Mouse (Mus musculus): ENCODE measurements at regions not wholly inside any gene's neighbourhood (a gene's known extent, or its start where the extent isn't known, plus 50 kb on each side); places are given as distances from the start of the nearest gene placed in this dataset.

DNA sequence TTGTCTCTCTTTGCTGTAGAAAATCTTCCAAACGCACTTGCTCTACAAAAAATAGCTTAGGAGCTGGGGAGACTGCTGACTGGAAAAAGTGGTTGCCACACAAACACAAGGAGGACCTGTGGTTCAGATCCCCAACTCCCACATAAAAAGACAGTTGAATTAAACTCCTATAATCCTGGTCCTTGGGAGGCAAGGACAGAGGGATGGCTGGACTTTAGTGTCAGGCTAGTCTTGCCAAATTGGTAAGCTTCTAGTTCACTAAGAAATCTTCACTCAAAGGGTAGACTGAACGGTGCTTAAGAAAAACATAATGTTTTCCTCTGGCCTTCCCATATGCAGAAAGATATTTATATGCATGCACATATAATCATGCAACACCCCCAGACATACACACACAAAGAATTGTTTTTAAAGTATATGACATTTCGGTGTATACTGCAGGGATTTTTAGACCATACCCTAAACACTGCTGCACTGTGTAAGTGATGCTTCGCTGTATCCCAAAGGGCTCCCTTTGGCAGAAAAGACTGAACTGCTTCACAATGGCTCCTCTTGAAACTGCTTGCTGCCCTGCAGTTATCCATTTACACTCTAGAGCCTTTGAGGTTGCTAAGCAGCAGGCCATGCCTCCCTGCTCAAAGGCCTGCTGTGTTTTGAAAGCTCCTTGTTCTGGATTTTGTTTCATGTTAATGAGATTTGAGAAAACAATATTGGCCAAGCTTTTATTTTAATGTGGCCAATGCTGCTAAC, 1299.3 kb downstream of the Zfp704 start:
- no peaks in the 10 kb centered on the region for H3K27me3 ChIP-seq
- no peak overlapping the region for H3K4me3 ChIP-seq (replicated peaks)
- no peak overlapping the region for H3K4me2 ChIP-seq
- no peaks in the 10 kb centered on the region for H3K9me3 ChIP-seq (replicated peaks)
- H3K36me3 ChIP-seq = no peaks in the 10 kb centered on the region
- H3K9ac ChIP-seq = no peak overlapping the region
- 64% methylated on average over 4 of the region's 4 CpGs for WGBS
- H3K4me1 ChIP-seq = 0 out of 2 replicates have a peak, but pooled peaks cover 2% of the 10 kb centered on the region
- no peak overlapping the region for H3K27ac ChIP-seq
- ATAC-seq (replicated peaks; ENCODE audit: low FRiP score) = peak; percentile 79; the same call in 1 of the 2 replicates

DNA sequence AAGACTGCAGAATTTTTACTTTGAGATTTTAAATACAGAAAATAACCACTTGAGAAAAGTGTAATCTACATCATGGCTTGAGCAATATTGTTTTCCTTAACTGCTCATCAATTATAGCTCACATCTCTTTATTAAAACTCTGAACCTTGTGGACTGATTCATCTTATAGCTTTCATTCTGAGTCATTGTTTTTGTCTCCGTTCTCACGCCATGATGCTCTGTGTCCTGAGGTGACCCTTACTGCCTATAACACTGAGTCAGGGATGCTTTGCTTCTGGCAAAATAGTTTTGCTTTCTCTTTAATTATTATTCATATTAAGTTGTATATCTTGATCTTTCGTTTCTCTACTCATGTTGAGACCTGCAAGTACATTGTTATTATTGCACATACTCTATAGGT, 1302.6 kb downstream of the Zfp704 start:
- Histone ChIP-seq H3K36me3 (no peaks in the 10 kb centered on the region), H3K4me3 (replicated peaks) (no peak overlapping the region), H3K4me1 (0 out of 2 replicates have a peak, but pooled peaks cover 2% of the 10 kb centered on the region), H3K27ac (no peak overlapping the region), H3K9me3 (replicated peaks) (no peaks in the 10 kb centered on the region), H3K27me3 (no peaks in the 10 kb centered on the region), H3K4me2 (no peak overlapping the region), H3K9ac (no peak overlapping the region)
- no peak for ATAC-seq (replicated peaks; ENCODE audit: low FRiP score)
- WGBS = 79% methylated on average over 3 of the region's 3 CpGs

DNA sequence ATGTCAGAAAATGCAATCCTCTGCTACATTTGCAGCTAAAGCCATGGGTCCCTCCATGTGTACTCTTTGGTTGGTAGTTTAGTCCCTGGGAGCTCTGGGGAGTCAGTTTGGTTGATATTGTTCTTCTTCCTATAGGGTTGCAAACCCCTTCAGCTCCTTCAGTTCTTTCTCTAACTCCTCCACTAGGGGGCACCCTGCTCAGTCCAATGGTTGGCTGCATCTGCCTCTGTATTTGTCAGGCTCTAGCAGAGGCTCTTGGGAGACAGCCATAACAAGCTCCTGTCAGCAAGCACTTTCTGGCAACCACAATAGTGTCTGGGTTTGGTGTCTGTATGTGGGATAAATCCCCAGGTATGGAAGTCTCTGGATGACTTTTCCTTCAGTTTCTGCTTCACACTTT, 1305.1 kb downstream of the Zfp704 start:
- ATAC-seq (replicated peaks; ENCODE audit: low FRiP score) = no peak
- Histone ChIP-seq H3K9me3 (replicated peaks) (no peaks in the 10 kb centered on the region), H3K9ac (no peak overlapping the region), H3K4me2 (no peak overlapping the region), H3K27me3 (no peaks in the 10 kb centered on the region), H3K4me1 (no peaks in the 10 kb centered on the region), H3K36me3 (no peaks in the 10 kb centered on the region), H3K4me3 (replicated peaks) (no peak overlapping the region), H3K27ac (no peak overlapping the region)

DNA sequence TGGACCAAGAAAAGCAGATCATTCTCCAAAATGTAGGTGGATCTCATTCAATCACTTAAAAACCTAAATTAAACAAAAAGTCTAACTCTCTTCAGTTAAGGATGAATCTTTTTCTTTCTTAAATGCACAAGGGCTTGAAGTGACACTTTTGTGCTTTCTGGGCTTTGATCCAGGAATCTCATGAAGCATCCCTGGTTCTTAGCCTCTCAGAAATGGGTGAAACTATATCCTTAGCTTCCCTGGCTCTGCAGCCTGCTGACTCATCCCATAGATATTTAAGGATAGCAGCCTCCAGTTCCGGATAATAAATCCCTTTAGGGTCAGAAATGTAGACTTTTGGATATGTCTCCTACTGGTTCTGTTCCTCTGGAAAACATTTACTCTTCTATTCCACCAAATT, 1316.8 kb downstream of the Zfp704 start:
- Histone ChIP-seq H3K27ac (no peak overlapping the region), H3K9me3 (replicated peaks) (no peaks in the 10 kb centered on the region), H3K4me3 (replicated peaks) (no peak overlapping the region), H3K36me3 (no peaks in the 10 kb centered on the region), H3K4me1 (no peaks in the 10 kb centered on the region), H3K4me2 (no peak overlapping the region), H3K27me3 (no peaks in the 10 kb centered on the region), H3K9ac (no peak overlapping the region)
- 66% methylated on average over 1 of the region's 1 CpGs for WGBS
- ATAC-seq (replicated peaks; ENCODE audit: low FRiP score) = no peak

DNA sequence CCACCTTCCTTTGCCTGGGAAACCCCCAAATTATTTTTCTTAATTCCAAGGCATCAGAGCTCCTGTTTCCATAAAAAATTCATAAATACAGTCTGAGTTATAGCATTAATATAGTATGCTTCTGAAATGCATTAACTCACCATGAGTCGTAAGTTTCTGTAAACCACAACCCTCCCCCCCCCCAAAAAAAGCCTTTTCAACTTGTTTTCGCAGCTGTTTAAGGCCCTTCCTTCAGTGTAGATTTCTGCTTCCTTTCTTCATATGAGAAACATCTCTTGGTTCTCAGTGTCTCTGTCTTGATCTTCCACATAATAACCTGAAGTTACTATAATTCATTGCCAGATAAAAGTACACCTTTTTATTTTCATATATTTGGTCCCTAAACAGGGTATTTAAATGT, 1320.3 kb downstream of the Zfp704 start:
- no peak overlapping the region for H3K4me3 ChIP-seq (replicated peaks)
- no peaks in the 10 kb centered on the region for H3K4me1 ChIP-seq
- H3K4me2 ChIP-seq = no peak overlapping the region
- H3K9me3 ChIP-seq (replicated peaks) = no peaks in the 10 kb centered on the region
- no peaks in the 10 kb centered on the region for H3K36me3 ChIP-seq
- H3K9ac ChIP-seq = no peak overlapping the region
- no peaks in the 10 kb centered on the region for H3K27me3 ChIP-seq
- H3K27ac ChIP-seq = no peak overlapping the region
- no peak for ATAC-seq (replicated peaks; ENCODE audit: low FRiP score)
- WGBS = 91% methylated on average over 2 of the region's 2 CpGs

DNA sequence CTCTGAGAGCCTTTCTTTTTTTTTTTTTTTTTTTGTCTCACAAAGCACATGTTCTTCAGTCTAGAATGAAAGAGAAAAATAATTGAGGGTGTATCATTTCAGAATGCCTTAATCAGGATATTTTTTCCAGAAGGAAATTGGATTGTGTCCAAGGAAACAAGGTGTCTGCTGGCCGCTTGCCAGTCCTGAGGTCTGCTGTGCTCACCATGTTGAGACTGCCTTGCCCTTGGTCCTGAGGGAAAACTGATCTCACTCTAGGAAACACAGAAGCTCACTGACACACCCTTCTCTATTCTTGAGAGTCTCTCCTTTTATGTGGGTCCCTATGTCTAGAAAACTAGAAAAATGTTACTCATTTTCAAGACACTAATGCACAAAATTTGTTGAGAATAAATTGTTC, 1321.4 kb downstream of the Zfp704 start:
- no peak overlapping the region for H3K9ac ChIP-seq
- no peak overlapping the region for H3K4me2 ChIP-seq
- H3K27me3 ChIP-seq = no peaks in the 10 kb centered on the region
- H3K4me3 ChIP-seq (replicated peaks) = no peak overlapping the region
- no peak overlapping the region for H3K27ac ChIP-seq
- 61% methylated on average over 1 of the region's 1 CpGs for WGBS
- ATAC-seq (replicated peaks; ENCODE audit: low FRiP score) = no peak
- H3K4me1 ChIP-seq = no peaks in the 10 kb centered on the region
- H3K36me3 ChIP-seq = no peaks in the 10 kb centered on the region
- no peaks in the 10 kb centered on the region for H3K9me3 ChIP-seq (replicated peaks)

DNA sequence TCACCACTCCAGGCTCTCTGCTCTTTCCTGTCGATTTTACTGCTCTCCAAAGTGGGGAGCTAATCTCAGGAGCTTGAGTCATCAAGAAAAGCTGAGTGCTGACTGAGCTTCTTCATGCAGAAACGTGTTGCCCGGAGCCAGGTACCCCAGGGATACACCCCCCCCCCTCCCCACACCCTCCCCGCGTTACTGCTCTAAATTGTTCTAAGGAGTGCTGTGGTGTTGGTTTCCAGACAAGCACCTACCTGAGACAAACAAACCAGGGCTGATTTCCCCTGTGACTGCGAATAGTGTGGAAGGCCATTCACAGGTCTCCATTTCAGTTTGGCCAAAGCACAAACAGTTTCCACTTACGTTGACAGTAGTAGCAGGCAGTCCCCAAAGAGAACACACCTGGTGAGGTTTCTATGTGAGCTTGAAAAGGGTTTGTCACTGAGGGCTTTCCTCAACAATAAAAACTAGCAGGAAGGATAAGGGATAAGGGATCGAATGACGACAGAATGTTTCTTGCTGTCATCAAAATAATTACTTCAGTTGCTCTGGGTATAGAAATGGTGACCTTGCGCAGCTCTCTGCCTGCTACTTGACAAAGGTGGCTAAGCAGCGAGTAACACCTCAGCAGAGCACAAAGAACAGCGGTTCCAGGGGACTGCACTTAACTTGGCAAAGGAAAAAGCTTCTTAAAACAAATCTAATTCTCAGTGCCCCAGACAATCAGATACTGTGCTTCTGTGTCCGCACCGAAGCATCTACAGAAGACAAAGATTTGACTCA, 1325.0 kb downstream of the Zfp704 start:
- 67% methylated on average over 14 of the region's 14 CpGs for WGBS
- no peak for ATAC-seq (replicated peaks; ENCODE audit: low FRiP score)

DNA sequence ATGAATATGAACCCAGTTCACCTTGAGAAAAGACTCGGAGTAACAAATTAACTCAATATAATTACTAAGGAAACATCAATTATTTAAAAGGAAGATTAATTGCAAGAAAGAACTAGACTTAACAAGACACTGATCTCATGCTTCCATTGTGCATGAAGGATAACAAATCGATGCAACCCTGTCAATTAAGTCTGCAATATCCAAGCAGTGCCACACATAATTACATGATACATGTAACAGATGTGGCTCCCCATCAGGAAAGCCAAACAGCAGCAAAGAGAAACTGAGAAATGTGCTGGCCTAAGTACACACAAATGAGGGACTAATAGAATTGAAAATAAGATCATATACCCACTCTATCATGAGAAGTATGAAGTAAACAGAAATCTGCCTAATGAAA, 1327.5 kb downstream of the Zfp704 start:
- Histone ChIP-seq H3K27ac (no peak overlapping the region), H3K36me3 (no peaks in the 10 kb centered on the region), H3K27me3 (no peaks in the 10 kb centered on the region), H3K4me3 (replicated peaks) (no peak overlapping the region), H3K9me3 (replicated peaks) (no peaks in the 10 kb centered on the region), H3K4me2 (no peak overlapping the region), H3K4me1 (no peaks in the 10 kb centered on the region), H3K9ac (no peak overlapping the region)
- whole genome bisulfite sequencing = 84% methylated on average over 2 of the region's 2 CpGs
- ATAC-seq (replicated peaks; ENCODE audit: low FRiP score) = no peak

More for the DNA sequence above, 1325.0 kb downstream of the Zfp704 start:
- Histone ChIP-seq H3K4me2 (no peak overlapping the region), H3K36me3 (no peaks in the 10 kb centered on the region), H3K4me1 (no peaks in the 10 kb centered on the region), H3K4me3 (replicated peaks) (no peak overlapping the region), H3K27me3 (no peaks in the 10 kb centered on the region), H3K27ac (no peak overlapping the region), H3K9me3 (replicated peaks) (no peaks in the 10 kb centered on the region), H3K9ac (no peak overlapping the region)

DNA sequence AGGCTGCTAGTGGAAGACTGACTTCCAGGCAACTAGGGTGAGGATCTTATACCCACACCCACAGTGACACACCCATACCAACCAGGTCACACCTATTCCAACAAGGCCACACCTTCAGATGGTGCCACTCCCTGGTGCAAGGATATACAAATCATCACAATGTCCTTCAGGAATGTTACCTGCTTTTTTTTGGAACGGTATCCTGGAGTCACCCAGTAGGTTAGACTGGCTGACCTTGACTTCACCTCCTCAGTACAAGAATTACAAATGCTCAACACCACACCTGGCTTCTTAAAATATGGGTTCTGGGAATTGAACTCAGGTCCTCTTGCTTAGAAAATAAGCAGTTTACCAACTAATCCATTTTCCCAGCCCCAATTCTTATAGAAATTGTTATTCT, 1333.2 kb downstream of the Zfp704 start:
- no peaks in the 10 kb centered on the region for H3K4me1 ChIP-seq
- H3K9ac ChIP-seq = no peak overlapping the region
- WGBS = 76% methylated on average over 1 of the region's 1 CpGs
- H3K36me3 ChIP-seq = no peaks in the 10 kb centered on the region
- no peak for ATAC-seq (replicated peaks; ENCODE audit: low FRiP score)
- H3K9me3 ChIP-seq (replicated peaks) = no peaks in the 10 kb centered on the region
- no peak overlapping the region for H3K4me3 ChIP-seq (replicated peaks)
- no peak overlapping the region for H3K4me2 ChIP-seq
- H3K27me3 ChIP-seq = no peaks in the 10 kb centered on the region
- no peak overlapping the region for H3K27ac ChIP-seq

DNA sequence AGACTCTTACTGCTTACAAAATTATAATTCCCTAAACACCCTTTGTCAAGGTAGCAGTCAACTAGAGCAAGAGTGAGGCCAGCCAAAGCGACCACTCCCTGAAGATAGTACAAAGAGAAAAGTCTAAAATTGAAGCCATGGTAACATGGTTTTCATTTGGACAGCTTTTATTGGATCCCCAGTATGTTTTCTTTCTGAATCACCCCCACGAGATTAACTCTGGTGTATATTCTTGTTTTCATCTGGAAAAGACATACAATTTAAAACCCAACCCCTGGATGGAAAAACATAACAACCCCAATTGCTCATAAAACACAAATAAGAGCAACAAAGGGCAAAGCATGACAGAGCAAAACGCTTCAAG, 1339.0 kb downstream of the Zfp704 start:
- H3K27ac ChIP-seq = no peak overlapping the region
- no peak overlapping the region for H3K4me3 ChIP-seq (replicated peaks)
- WGBS = 54% methylated on average over 3 of the region's 3 CpGs
- no peak for ATAC-seq (replicated peaks; ENCODE audit: low FRiP score)
- no peaks in the 10 kb centered on the region for H3K27me3 ChIP-seq
- H3K4me2 ChIP-seq = no peak overlapping the region
- no peaks in the 10 kb centered on the region for H3K36me3 ChIP-seq
- H3K9me3 ChIP-seq (replicated peaks) = no peaks in the 10 kb centered on the region
- H3K9ac ChIP-seq = no peak overlapping the region
- H3K4me1 ChIP-seq = no peaks in the 10 kb centered on the region

DNA sequence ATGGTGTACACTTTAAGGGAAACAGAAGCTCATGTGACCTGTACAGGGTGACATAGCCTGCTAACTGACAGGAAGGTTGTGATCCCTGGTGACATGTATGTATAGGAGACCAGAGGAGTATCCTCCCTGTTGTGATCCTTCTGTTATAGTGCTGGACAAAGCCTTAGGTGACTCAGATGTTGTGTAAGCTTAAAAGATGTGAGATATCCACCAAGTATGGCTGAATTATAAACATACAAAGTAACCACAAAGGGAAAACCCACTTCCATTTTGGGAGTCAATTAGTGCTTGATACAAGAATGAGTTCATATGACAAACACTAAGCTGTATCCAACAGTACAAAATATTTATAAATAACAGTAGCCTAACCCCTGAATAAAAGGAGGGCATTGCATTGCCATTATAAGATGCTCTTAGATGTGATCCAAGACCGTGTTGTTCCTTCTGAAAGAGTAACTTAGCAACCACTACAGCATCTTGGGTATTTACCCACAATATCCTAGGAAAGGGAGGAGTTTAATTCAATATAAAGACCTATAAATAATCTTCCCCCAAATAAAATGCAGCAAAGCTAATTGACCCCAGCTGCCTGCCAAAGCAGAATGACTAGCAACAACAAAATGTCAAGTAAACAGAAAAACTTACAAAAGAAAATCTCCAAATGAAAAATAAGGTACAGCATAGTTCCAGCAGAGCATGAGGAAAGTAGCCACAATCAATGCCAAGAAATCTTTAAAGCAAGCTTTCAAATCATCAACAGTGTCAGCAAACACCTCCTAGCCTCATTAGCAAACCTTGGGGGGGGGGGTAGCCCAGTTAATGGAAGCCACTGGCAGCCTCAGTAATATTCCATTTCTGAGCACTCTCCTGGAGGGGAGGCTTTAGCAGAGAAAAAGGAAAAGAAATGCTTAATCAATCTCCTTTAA, 1339.6 kb downstream of the Zfp704 start:
- 62% methylated on average over 1 of the region's 1 CpGs for WGBS
- no peaks in the 10 kb centered on the region for H3K36me3 ChIP-seq
- no peak; the same call in 1 of the 2 replicates for ATAC-seq (replicated peaks; ENCODE audit: low FRiP score)

DNA sequence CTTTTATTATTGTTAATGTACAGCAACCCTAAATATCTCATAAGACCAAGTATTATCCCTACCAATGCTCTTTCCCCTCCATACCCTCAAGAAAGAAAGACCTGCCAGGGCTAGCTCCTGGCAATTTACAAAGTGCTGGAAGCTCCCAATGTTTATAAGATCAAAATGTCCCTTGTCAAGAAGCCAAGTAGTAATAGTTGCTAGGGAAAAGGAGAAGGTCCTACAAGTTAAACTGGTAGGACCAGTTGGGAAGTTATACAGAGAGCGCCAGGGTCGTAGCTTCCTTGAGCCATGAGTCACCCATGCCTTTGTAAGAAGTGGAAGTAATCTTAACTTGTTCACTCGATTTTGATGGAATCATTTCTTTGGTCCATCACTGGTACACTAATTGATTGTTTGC, 1344.1 kb downstream of the Zfp704 start:
- Histone ChIP-seq H3K9me3 (replicated peaks) (no peaks in the 10 kb centered on the region), H3K27ac (no peak overlapping the region), H3K4me2 (no peak overlapping the region), H3K27me3 (no peaks in the 10 kb centered on the region), H3K4me1 (no peaks in the 10 kb centered on the region), H3K4me3 (replicated peaks) (no peak overlapping the region), H3K9ac (no peak overlapping the region), H3K36me3 (no peaks in the 10 kb centered on the region)
- WGBS = 75% methylated on average over 3 of the region's 3 CpGs
- no peak for ATAC-seq (replicated peaks; ENCODE audit: low FRiP score)

More for the DNA sequence above, 1339.6 kb downstream of the Zfp704 start:
- Histone ChIP-seq H3K9me3 (replicated peaks) (no peaks in the 10 kb centered on the region), H3K27ac (no peak overlapping the region), H3K4me2 (no peak overlapping the region), H3K9ac (no peak overlapping the region), H3K4me1 (no peaks in the 10 kb centered on the region), H3K27me3 (no peaks in the 10 kb centered on the region), H3K4me3 (replicated peaks) (no peak overlapping the region)
